Mouse (Mus musculus): Measurements from ENCODE around the gene Aff3.

DNA sequence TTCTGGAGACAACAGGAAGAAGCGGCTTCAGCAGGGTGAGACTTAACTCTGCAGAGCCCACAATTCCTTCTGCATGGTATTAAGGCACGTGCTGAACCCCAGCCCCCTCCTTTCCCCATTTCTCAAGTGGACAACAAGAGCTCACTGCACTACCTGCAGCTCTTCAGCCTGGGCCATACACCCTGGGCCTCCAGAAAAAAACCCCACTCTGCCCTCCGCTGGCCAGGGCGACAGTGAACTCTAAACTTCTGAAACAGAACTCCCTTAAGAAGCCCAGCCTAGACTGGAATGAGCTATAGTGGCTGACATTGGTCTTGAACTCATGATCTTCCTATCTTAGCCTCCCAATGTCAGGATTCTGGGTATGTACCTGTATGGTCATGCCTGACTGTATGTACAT lies 59.3 kb downstream of the Aff3 start:
- TF ChIP-seq POLR2A (IDR thresholded peaks at IDR 0.05; ENCODE audit: low read depth, low read length), result no peak
- TF ChIP-seq CTCF (conservative IDR thresholded peaks at IDR 0.05; ENCODE audit: insufficient read depth, insufficient read length, low read depth, low read length), result no peak
